Mouse (Mus musculus): ENCODE results near the gene Scfd1.

Scfd1 gene

GRCm38 (mm10) chr12:51377003-51377887, at the start of gene Scfd1:
Gene Scfd1 (plus strand): TSS chr12:51377510.
- DNase-seq, result peak; percentile 90

DNA sequence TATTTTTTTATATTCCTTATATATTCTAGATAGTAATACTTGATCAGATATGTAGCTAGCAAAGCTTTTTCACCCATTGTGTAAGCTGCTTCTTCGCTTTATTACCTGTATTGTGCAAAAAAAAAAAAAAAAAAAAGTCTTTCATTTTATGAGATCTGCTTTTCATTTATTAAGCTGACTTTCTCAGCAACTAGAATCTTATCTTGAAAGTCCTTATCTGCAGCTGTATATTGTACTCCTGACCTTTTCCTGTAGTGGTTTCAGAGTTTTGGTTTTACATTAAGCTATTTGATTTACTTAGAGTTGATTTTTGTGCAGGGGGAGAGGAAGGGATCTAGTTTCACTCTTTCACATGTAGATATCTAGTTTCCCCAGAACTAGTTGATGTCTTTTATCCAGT, 40.3 kb upstream of the Scfd1 start:
- DNase-seq, result no peak

GRCm38 (mm10) chr12:51346121-51346520, 31.2 kb upstream of the Scfd1 start:
- DNase-seq, result no peak

DNA sequence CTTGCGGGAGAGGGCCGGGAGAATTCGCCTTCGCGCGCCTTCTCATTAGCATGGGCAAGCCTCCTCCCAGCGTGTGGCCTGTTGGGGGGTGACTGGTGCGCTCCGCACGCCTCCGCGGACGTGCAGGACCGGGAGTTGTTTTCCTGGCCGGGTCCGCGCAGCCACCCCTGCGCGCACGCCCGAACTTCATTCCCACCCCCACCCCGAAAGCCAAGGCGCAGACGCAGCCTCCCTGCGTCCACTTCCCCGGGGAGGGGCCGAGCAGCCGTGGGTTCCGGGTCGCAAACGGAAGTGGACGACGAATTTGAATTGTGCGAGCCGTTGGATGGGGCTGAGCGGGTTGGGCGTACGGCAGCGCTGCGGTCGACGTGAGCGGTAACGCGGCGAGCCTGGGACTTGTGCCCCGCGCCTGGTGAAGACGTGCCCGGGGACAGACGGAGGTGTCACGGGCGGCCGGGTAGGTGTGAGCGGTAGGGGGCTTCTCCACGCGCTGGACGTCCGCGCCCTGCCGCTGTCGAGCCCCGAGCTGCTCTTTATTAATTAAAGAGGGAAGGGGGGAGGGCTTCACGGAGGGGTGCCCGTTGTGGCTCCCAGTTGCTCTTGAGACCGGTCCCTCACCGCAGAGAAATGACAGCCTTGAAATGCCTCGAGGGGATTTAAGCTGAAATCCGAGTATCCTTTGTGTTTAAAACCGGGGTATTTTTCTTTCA, 29.2 kb upstream of the Scfd1 start, which contains the start of gene G2e3:
Gene G2e3, plus strand, starts transcription at position 74 of the 710 bp plus-strand sequence.
- peak; percentile 84 for DNase-seq

GRCm38 (mm10) chr12:51348698-51348998, 28.7 kb upstream of the Scfd1 start:
- no peak for DNase-seq

- no peak for DNase-seq
Observed at GRCm38 (mm10) chr12:51355296-51355695, 22.0 kb upstream of the Scfd1 start.

DNA sequence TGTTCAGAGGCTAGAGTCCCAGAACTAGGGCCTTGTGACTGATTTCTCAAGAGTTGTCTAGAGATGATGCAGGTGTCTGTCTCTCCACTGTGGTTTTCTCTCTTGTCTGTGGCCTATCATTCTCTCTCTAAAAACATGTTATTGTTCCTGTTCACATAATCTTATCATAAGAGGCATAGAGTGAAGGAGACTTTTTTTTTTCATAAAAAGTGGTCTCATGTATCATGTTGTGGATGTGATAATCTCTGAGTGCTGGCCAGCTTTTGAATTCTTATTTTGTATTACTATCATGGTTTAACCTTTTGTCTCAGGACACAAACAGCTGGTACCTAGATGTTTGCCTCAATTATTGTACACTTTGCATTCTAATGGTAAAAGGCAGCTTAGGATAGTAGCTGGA, 16.0 kb upstream of the Scfd1 start:
- DNase-seq, result no peak

GRCm38 (mm10) chr12:51362898-51363297, 14.4 kb upstream of the Scfd1 start:
- no peak for DNase-seq

DNA sequence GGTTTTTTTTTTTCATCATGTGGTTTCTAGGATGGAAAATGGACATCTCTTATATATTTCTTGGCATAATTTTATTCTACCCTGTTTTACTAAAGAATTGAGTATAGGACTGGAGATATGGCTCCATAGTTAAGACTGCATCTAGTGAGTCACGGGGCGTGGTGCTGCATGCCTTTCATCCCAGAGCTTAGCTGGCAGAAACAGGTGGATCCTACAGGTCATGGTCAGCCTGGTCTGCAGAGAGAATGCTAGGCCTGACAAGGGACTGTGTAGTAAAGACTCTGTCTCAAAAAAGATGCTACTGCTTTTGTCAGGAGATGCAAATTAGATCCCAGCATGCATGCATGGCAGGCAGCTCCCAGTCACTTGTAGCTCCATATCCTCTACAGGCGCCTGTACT, 8.8 kb upstream of the Scfd1 start:
- no peak for DNase-seq

DNA sequence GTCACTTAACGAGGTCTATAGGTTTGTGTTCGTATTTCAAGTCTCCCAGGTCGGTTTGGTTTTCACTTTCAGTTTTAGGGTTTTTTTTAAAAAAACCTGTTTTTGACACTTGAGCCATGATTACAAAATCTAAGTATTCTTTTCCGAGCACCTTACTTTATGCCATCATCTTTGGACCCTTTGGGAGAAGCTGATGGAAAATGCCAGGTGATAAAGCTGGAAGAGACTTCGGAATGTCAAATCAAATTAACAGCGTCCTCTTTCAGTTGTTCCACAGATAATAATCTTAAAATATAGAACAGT, 529 bp downstream of the Scfd1 start:
- DNase-seq, result no peak

- DNase-seq, result no peak
Observed at GRCm38 (mm10) chr12:51399871-51400270, 22.6 kb downstream of the Scfd1 start.

- DNase-seq, result no peak
Observed at GRCm38 (mm10) chr12:51402060-51402698, 24.9 kb downstream of the Scfd1 start.

GRCm38 (mm10) chr12:51403987-51404586, 26.8 kb downstream of the Scfd1 start:
- DNase-seq, result no peak

DNA sequence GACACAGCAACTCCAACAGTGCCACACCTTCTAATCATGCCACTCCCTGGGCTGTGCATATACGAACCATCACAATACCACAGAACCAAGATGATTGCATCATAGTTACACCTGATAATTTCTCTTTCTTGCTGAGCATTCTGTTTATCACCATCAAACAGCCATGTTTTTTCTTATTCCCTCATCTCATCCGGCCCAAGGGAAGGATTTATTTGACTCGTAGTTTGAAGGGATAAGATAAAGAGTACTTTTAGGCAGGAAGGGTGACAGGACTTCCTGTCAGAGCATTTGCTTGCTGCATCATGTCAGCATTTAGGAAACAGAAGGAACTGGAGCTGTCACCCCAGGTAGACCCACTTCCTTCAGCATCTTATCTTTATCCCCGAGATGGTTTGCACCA, 34.1 kb downstream of the Scfd1 start:
- no peak for DNase-seq

DNA sequence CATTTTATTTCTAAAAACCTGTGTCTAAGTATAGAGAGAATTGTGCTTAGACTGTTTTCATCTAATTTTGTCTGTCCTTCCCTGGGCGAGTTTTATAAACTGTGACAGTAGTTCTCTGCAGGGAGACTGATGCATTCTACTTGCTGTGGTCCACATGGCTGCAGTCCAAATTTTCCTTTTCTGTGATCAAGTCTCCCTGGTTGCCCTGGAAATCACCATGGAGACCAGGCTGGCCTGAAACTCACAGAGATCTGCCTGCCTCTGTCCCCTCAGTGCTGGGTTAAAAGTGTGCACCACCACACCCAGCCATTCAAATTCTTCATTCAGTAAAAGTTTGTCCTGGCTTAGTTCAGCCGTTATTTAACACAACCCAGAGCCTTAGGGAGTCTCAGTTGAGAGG, 60.2 kb downstream of the Scfd1 start:
- DNase-seq, result no peak

- DNase-seq, result no peak
Observed at GRCm38 (mm10) chr12:51438311-51438710, 61.0 kb downstream of the Scfd1 start.

GRCm38 (mm10) chr12:51449303-51449702, 72.0 kb downstream of the Scfd1 start:
- no peak for DNase-seq

DNA sequence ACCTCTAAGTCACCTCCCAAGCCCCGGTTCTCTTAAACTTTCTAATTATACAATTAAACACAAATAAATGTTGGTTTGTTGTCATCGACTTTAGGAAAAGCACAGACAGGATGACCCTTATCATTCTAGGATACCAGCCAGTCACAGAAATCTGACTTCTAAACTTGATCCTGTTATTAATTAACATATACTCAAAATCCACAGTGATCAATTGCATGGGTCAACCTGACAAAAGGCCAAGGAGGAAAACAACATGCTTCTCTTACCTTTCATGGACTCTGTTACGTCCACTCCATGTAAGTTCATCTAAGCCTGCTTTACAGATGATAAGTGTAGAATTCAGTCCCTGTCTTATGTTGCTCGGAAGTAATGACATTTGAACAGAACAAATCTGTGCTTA, 93.6 kb downstream of the Scfd1 start:
- no peak for DNase-seq

DNA sequence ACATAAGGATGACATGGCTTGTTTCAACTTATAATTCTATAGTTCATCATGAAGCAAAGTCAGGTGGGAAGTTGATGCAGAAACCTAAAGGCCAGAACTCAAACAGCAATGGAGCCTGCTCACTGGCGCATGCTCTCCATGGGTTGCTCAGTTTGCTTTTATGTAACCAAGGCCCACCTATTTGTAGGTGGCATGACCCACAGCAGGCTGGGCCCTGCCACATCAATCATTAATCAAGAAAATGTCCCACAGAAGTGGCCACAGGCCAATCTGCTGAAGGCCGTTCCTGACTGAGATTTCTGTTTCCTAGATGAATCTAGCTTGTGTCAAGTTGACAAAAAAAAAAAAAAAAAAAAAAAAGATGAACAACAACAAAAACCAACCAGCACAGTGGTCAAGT, 103.9 kb downstream of the Scfd1 start:
- no peak for DNase-seq

DNA sequence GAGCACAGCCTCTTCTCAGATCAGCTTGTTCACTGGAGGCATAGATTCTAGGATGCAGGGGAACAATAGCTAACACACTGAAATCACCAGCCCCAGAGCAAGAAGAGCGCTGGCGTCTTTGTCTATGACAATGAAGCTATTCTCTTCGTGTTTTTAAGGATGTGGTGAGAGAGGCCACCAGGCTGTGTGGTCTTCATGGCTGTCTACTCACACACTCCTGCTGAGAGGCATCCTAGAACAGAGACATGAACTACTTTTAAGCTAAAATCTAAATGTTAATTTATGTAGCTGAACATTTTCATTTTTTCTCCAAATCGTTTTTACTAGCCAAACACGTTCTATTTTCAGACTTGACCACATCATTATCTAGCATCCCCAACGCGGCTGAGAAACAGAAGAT, 114.7 kb downstream of the Scfd1 start:
- DNase-seq, result no peak

DNA sequence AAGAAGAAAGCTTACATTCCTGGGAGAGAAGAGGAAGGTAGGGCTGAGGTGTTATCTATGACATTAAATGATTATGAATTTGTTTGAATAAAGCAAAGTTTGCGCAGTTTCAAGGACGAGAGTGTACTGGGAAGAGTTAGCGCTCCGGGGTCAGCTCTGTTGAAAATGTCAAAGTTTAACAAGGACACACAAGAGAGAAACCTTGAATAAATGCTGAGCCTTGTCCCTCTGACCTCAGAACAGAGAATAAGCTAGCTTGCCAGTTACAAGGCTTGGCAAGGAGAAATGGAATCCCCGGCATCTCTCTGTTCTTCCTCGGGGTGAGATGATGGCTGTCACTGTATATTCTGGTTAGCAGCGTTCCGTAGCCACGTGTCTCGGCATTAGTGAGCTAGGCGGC, 116.2 kb downstream of the Scfd1 start:
- no peak for DNase-seq

- DNase-seq, result no peak
Observed at GRCm38 (mm10) chr12:51494641-51495040, 117.3 kb downstream of the Scfd1 start.
